Mouse (Mus musculus) embryonic facial prominence, embryonic 11.5 days (tissue): ENCODE measurements around the gene Casq1. TPM values are rescaled to one million over a fixed set of nuclear protein-coding genes. Genes with fewer than 3 reads are reported as not detected.
A peak's percentile ranks its signal among the peaks of the same experiment; 100 is the strongest.

Experiments used
- ATAC-seq: fragments of 200-750 bp; cut with Nextera tagmentation; replicated peaks from 2 replicates; pipeline ENCODE4 v1.8.0; 2017; ENCODE audit warnings: low read depth; ENCODE audit not compliant: insufficient number of reproducible peaks, low FRiP score, low TSS enrichment
- DNase-seq: peaks from one replicate; pipeline ENCODE4 v3.0.0-alpha.2; 2015; ENCODE audit warnings: low spot score
- H3K27ac ChIP-seq: fragments of 300-500 bp; sonication (generic); replicated peaks from 2 replicates; pipeline ENCODE4 v1.5.1; 2014; ENCODE audit warnings: mild to moderate bottlenecking, low read depth, low read length, control low read depth
- H3K27me3 ChIP-seq: fragments of 300-500 bp; sonication (generic); 2 replicates; pipeline ENCODE4 v1.6.1; 2014; ENCODE audit warnings: mild to moderate bottlenecking, low read length, moderate library complexity, mixed read lengths; ENCODE audit not compliant: control insufficient read depth, insufficient read depth
- H3K36me3 ChIP-seq: fragments of 300-500 bp; sonication (generic); replicated peaks from 2 replicates; pipeline ENCODE4 v1.6.1; 2014; ENCODE audit warnings: low read depth, mild to moderate bottlenecking, low read length, moderate library complexity, mixed read lengths; ENCODE audit not compliant: control insufficient read depth, insufficient read depth
- H3K4me1 ChIP-seq: fragments of 300-500 bp; sonication (generic); 2 replicates; pipeline ENCODE4 v1.6.1; 2014; ENCODE audit warnings: low read length, mixed read lengths; ENCODE audit not compliant: control insufficient read depth, insufficient read depth
- H3K4me2 ChIP-seq: fragments of 300-500 bp; sonication (generic); 2 replicates; pipeline ENCODE4 v1.6.1; 2014; ENCODE audit warnings: low read depth, mild to moderate bottlenecking, control low read depth, low read length, moderate library complexity
- H3K4me3 ChIP-seq: fragments of 300-500 bp; sonication (generic); 2 replicates; pipeline ENCODE4 v1.5.1; 2014; ENCODE audit warnings: low read depth, low read length, control low read depth
- H3K9ac ChIP-seq: fragments of 300-500 bp; sonication (generic); replicated peaks from 2 replicates; pipeline ENCODE4 v1.6.1; 2014; ENCODE audit warnings: mild to moderate bottlenecking, control low read depth, low read length
- H3K9me3 ChIP-seq: fragments of 300-500 bp; sonication (generic); replicated peaks from 2 replicates; pipeline ENCODE4 v1.6.1; 2016; ENCODE audit warnings: mild to moderate bottlenecking, low read length, inconsistent platforms, mixed read lengths; ENCODE audit not compliant: control insufficient read depth
- WGBS: fragments of 180-500 bp; shearing (Covaris S2); extraction: QIAGEN DNeasy Blood & Tissue Kit; methylation state at CpG from one replicate; pipeline ENCODE4 v1.1.7; 2014; 5-methylcytosine and 5-hydroxymethylcytosine counted together
- polyA plus RNA-seq: library from polyadenylated mRNA; unstranded; fragments of >200 nt; fragmentation: Nextera tagmentation; extraction: Ambion mirVana; gene quantifications from 2 replicates; pipeline ENCODE4 v1.2.1, GENCODE M21; 2014

Casq1 gene
- polyA plus RNA-seq, 1 experiment from 2014 or later: 2.3 TPM

GRCm38 (mm10) chr1:172217148-172217547 lies 2.5 kb downstream of the Casq1 start:
- Histone ChIP-seq H3K4me3 (peak overlapping the region; percentile 14; the same call in 1 of the 2 replicates), H3K4me2 (peak overlapping the region; percentile 36), H3K9me3 (no peaks in the 10 kb centered on the region), H3K27ac (peak overlapping the region; percentile 23; the same call in 1 of the 2 replicates), H3K4me1 (peaks cover 5% of the 10 kb centered on the region; the same call in 1 of the 2 replicates), H3K36me3 (no peaks in the 10 kb centered on the region), H3K9ac (peak overlapping the region; percentile 35), H3K27me3 (no peaks in the 10 kb centered on the region)
- peak; percentile 93 for DNase-seq
- peak; percentile 4; the same call in 1 of the 2 replicates for ATAC-seq
- 0% methylated on average over 5 of the region's 5 CpGs for WGBS

- H3K4me1 ChIP-seq: 0 out of 2 replicates have a peak, but pooled peaks cover 2% of the 10 kb centered on the region
- 72% methylated on average over 3 of the region's 3 CpGs for WGBS
- no peak for ATAC-seq
Observed at GRCm38 (mm10) chr1:172214748-172215147, 4.9 kb downstream of the Casq1 start.

GRCm38 (mm10) chr1:172213771-172214170 lies 5.9 kb downstream of the Casq1 start:
- DNase-seq: no peak
- Histone ChIP-seq H3K4me1 (0 out of 2 replicates have a peak, but pooled peaks cover 2% of the 10 kb centered on the region), H3K9ac (no peak overlapping the region), H3K27ac (no peak overlapping the region), H3K4me2 (no peak overlapping the region), H3K9me3 (no peaks in the 10 kb centered on the region), H3K27me3 (no peaks in the 10 kb centered on the region), H3K36me3 (no peaks in the 10 kb centered on the region), H3K4me3 (no peak overlapping the region)
- no peak for ATAC-seq
- 82% methylated on average over 4 of the region's 4 CpGs for WGBS

More at GRCm38 (mm10) chr1:172214748-172215147, 4.9 kb downstream of the Casq1 start:
- H3K36me3 ChIP-seq: no peaks in the 10 kb centered on the region
- H3K27me3 ChIP-seq: no peaks in the 10 kb centered on the region
- H3K4me2 ChIP-seq: no peak overlapping the region
- no peak for DNase-seq
- H3K9ac ChIP-seq: no peak overlapping the region
- H3K27ac ChIP-seq: no peak overlapping the region
- no peak overlapping the region for H3K4me3 ChIP-seq
- no peaks in the 10 kb centered on the region for H3K9me3 ChIP-seq

- Histone ChIP-seq H3K9ac (no peak overlapping the region; the same call in 1 of the 2 replicates), H3K27ac (no peak overlapping the region), H3K4me1 (0 out of 2 replicates have a peak, but pooled peaks cover 2% of the 10 kb centered on the region), H3K9me3 (no peaks in the 10 kb centered on the region), H3K4me2 (no peak overlapping the region), H3K27me3 (no peaks in the 10 kb centered on the region), H3K36me3 (no peaks in the 10 kb centered on the region), H3K4me3 (no peak overlapping the region)
- no peak for DNase-seq
- WGBS: 51% methylated on average over 5 of the region's 5 CpGs
- ATAC-seq: no peak
Observed at GRCm38 (mm10) chr1:172212776-172213175, 6.9 kb downstream of the Casq1 start.

GRCm38 (mm10) chr1:172207111-172207584 lies 12.5 kb downstream of the Casq1 start:
- no peak for ATAC-seq

GRCm38 (mm10) chr1:172206141-172206917 lies 13.3 kb downstream of the Casq1 start, which contains the start of gene Pea15a:
Pea15a (minus strand) TSS chr1:172206804.
- Histone ChIP-seq H3K4me3 (peak within 1 kb of the TSS; percentile 63), H3K27ac (peak within 1 kb of the TSS; percentile 78), H3K9me3 (no peaks in the 10 kb centered on the region), H3K27me3 (no peaks in the 10 kb centered on the region), H3K36me3 (no peaks in the 10 kb centered on the region), H3K4me2 (peak within 1 kb of the TSS; percentile 82), H3K4me1 (peaks cover 10% of the 10 kb centered on the region), H3K9ac (peak within 1 kb of the TSS; percentile 82)
- peak; percentile 80 for DNase-seq
- ATAC-seq: peak; percentile 54
- under 1% methylated on average over 36 of the region's 40 CpGs for WGBS

More at GRCm38 (mm10) chr1:172207111-172207584, 12.5 kb downstream of the Casq1 start:
- no peak overlapping the region for H3K4me3 ChIP-seq
- peak overlapping the region; percentile 82; the same call in 1 of the 2 replicates for H3K4me2 ChIP-seq
- H3K9me3 ChIP-seq: no peaks in the 10 kb centered on the region
- no peak overlapping the region for H3K27ac ChIP-seq
- H3K4me1 ChIP-seq: peaks cover 10% of the 10 kb centered on the region
- WGBS: 27% methylated on average over 7 of the region's 7 CpGs
- H3K27me3 ChIP-seq: no peaks in the 10 kb centered on the region
- DNase-seq: no peak
- H3K36me3 ChIP-seq: no peaks in the 10 kb centered on the region
- no peak overlapping the region for H3K9ac ChIP-seq

GRCm38 (mm10) chr1:172205741-172206087 lies 14.0 kb downstream of the Casq1 start:
- H3K27ac ChIP-seq: peak overlapping the region; percentile 78
- peak overlapping the region; percentile 63 for H3K4me3 ChIP-seq
- H3K9me3 ChIP-seq: no peaks in the 10 kb centered on the region
- ATAC-seq (no peak), DNase-seq (no peak)
- peaks cover 10% of the 10 kb centered on the region for H3K4me1 ChIP-seq
- H3K36me3 ChIP-seq: no peaks in the 10 kb centered on the region
- peak overlapping the region; percentile 82 for H3K9ac ChIP-seq
- peak overlapping the region; percentile 82 for H3K4me2 ChIP-seq
- H3K27me3 ChIP-seq: no peaks in the 10 kb centered on the region
- WGBS: 21% methylated on average over 3 of the region's 3 CpGs
